Mouse (Mus musculus) forebrain, postnatal 0 days (tissue): Measurements from ENCODE around the gene 1700018B08Rik. TPM values are rescaled to one million over a fixed set of nuclear protein-coding genes. Genes with fewer than 3 reads are reported as not detected.

Experiments used
- ATAC-seq: fragments of 200-750 bp; cut with Nextera tagmentation; 2 replicates; pipeline ENCODE4 v1.8.0; 2017; ENCODE audit warnings: mild to moderate bottlenecking, moderate library complexity
- DNase-seq: peaks from one replicate; pipeline ENCODE4 v3.0.0-alpha.2; 2015
- H3K27ac ChIP-seq: fragments of 300-500 bp; sonication (generic); 2 replicates; pipeline ENCODE4 v1.5.1; 2014; ENCODE audit warnings: low read depth, mild to moderate bottlenecking, antibody characterized with exemption, low read length, moderate library complexity, mixed read lengths
- H3K27me3 ChIP-seq: fragments of 300-500 bp; sonication (generic); 2 replicates; pipeline ENCODE4 v1.6.1; 2014; ENCODE audit warnings: mild to moderate bottlenecking, low read length, mixed read lengths; ENCODE audit not compliant: insufficient read depth
- H3K36me3 ChIP-seq: fragments of 300-500 bp; sonication (generic); 2 replicates; pipeline ENCODE4 v1.6.1; 2014; ENCODE audit warnings: mild to moderate bottlenecking, moderate library complexity; ENCODE audit not compliant: insufficient read depth
- H3K4me1 ChIP-seq: fragments of 300-500 bp; sonication (generic); 2 replicates; pipeline ENCODE4 v1.6.1; 2014; ENCODE audit warnings: antibody characterized with exemption; ENCODE audit not compliant: insufficient read depth
- H3K4me2 ChIP-seq: fragments of 300-500 bp; sonication (generic); 2 replicates; pipeline ENCODE4 v1.6.1; 2014; ENCODE audit warnings: low read depth, mild to moderate bottlenecking, moderate library complexity
- H3K4me3 ChIP-seq: fragments of 300-500 bp; sonication (generic); 2 replicates; pipeline ENCODE4 v1.5.1; 2014; ENCODE audit warnings: low read depth, low read length, mixed read lengths
- H3K9ac ChIP-seq: fragments of 300-500 bp; sonication (generic); 2 replicates; pipeline ENCODE4 v1.6.1; 2014; ENCODE audit warnings: mild to moderate bottlenecking
- H3K9me3 ChIP-seq: fragments of 300-500 bp; sonication (generic); 2 replicates; pipeline ENCODE4 v1.6.1; 2016; ENCODE audit warnings: low read length
- CTCF ChIP-seq: sonication (generic); IDR thresholded peaks from 2 replicates; pipeline ENCODE4 v1.5.1; 2016; ENCODE audit warnings: antibody characterized with exemption, control low read depth, low read depth
- WGBS: fragments of 180-500 bp; shearing (Covaris S2); extraction: QIAGEN DNeasy Blood & Tissue Kit; methylation state at CpG from one replicate; pipeline ENCODE4 v1.1.7; 2014; 5-methylcytosine and 5-hydroxymethylcytosine counted together
- polyA plus RNA-seq: library from polyadenylated mRNA; unstranded; fragments of >200 nt; fragmentation: Nextera tagmentation; extraction: Ambion mirVana; gene quantifications from 2 replicates; pipeline ENCODE4 v1.2.1, GENCODE M21; 2015
- total RNA-seq: library from RNA; depleted of rRNA; stranded (reverse); fragments of >200 nt; gene quantifications from 2 replicates; pipeline ENCODE4 v1.2.3, GENCODE M21; 2014; rRNA removed

Gene 1700018B08Rik
- total RNA-seq, result not detected in 2 replicates
- polyA plus RNA-seq, result not detected in 2 replicates

DNA sequence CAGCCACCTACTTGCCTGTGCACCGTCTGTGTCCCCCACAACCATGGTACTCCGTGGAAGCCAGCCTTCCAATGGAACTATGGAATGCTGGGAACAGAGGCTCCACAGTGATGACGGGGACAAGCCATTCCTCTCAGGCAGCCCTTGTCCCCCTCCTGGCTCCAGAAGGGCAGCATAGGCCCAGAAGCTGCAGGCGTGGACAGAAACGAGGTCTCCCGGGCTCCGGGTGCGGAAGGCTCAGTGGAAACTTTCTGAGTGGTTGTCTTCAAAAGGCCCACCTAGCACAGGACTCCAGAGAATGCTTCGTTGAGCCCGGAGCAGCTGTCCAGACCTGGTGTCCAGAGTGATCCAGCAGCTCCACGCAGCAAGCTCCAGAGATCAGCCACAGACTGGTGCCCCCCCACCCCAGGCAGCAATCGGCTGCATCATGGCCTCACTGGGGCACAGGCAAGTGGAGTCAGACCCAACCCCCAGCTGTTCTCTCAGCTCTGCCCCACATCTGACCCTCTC, at the start of gene 1700018B08Rik:
TSS of gene 1700018B08Rik (minus strand) at position 45 of the 510 bp plus-strand sequence.
- Histone ChIP-seq H3K4me1 (no peaks in the 10 kb centered on the region), H3K27me3 (no peaks in the 10 kb centered on the region), H3K4me3 (no peak within 1 kb of the TSS), H3K9ac (no peak within 1 kb of the TSS), H3K4me2 (no peak within 1 kb of the TSS), H3K9me3 (no peaks in the 10 kb centered on the region), H3K36me3 (peaks cover 3% of the 10 kb centered on the region), H3K27ac (no peak within 1 kb of the TSS)
- DNase-seq, result no peak
- 88% methylated on average over 12 of the region's 12 CpGs for WGBS
- no peak for TF ChIP-seq CTCF
- ATAC-seq, result no peak

DNA sequence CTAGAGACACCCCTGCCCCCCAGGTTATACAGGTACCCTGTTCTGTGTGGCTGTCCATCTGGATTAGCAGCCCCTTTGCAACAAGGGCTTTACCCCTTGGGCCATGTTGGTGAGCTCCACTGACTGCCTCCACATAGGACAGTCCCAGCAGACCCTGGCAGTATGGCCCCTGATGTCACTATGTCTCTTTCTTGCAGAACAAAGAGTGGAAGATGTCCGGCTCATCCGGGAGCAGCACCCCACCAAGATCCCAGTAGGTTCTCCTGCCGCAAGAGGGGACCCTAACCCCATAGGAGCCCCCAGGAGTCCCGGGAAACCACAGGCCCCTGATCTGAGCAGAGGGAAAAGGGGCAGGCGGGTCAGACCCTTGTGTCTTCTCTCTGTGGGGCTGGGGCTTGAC, 49.2 kb upstream of the 1700018B08Rik start:
- H3K4me3 ChIP-seq, result no peak overlapping the region
- no peaks in the 10 kb centered on the region for H3K27me3 ChIP-seq
- no peaks in the 10 kb centered on the region for H3K9me3 ChIP-seq
- no peak overlapping the region for H3K4me2 ChIP-seq
- TF ChIP-seq CTCF, result no peak
- H3K4me1 ChIP-seq, result peaks cover 15% of the 10 kb centered on the region
- peaks cover 39% of the 10 kb centered on the region for H3K36me3 ChIP-seq
- H3K27ac ChIP-seq, result no peak overlapping the region
- ATAC-seq (no peak), DNase-seq (no peak)
- 87% methylated on average over 5 of the region's 5 CpGs for WGBS
- H3K9ac ChIP-seq, result no peak overlapping the region

DNA sequence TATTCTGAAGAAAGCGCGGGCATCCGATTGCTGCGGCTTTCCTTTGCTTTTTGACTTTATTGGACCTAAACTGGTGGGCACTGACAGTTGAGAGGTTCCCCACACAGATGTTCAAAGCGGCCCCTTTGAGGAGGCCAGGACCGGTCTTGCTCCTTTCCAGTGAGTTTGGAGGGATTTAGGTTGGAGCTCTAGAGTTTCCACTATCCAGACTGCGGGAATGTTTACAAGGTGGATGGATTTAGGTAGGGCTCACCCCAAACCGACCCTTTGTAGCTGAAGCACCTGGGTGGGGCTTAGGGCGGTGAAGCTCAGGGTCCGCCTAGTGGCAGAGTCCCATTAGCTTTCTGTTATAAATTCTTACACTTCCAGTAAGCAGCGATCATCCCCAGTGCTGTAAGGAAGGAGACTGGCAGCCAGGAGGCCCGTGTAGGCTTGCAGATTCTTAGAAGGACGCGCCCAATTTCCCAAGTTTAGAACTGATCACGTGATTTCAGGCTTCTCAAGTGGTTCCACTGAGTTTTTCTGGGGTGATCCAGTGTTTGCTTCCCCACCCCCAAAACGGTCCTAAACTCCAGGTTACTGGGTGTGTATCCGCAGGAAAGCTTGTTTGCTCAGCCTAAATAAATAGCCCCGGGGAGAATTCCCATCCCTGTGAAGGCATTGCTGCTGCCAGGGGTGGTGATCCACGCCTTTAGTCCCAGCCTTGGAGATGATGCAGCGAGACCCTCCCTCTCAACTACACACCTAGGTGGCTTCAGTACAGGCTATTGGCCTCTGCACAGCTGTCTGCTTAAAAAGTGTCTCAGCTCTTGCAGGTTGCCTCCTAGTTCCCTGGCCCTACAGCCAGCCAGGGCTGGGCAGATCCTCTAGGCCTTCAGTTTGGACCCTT, 47.3 kb upstream of the 1700018B08Rik start:
- Histone ChIP-seq H3K36me3 (peaks cover 24% of the 10 kb centered on the region), H3K27ac (peak overlapping the region; percentile 87; the same call in 1 of the 2 replicates), H3K9me3 (no peaks in the 10 kb centered on the region), H3K4me1 (peaks cover 15% of the 10 kb centered on the region), H3K27me3 (no peaks in the 10 kb centered on the region), H3K9ac (peak overlapping the region; percentile 89), H3K4me2 (peak overlapping the region; percentile 86), H3K4me3 (peak overlapping the region; percentile 83)
- 16% methylated on average over 20 of the region's 20 CpGs for whole genome bisulfite sequencing
- TF ChIP-seq CTCF, result peak; percentile 58
- ATAC-seq, result 0 out of 2 replicates have a peak, but pooled peaks have one; percentile 10
- DNase-seq, result peak; percentile 57

DNA sequence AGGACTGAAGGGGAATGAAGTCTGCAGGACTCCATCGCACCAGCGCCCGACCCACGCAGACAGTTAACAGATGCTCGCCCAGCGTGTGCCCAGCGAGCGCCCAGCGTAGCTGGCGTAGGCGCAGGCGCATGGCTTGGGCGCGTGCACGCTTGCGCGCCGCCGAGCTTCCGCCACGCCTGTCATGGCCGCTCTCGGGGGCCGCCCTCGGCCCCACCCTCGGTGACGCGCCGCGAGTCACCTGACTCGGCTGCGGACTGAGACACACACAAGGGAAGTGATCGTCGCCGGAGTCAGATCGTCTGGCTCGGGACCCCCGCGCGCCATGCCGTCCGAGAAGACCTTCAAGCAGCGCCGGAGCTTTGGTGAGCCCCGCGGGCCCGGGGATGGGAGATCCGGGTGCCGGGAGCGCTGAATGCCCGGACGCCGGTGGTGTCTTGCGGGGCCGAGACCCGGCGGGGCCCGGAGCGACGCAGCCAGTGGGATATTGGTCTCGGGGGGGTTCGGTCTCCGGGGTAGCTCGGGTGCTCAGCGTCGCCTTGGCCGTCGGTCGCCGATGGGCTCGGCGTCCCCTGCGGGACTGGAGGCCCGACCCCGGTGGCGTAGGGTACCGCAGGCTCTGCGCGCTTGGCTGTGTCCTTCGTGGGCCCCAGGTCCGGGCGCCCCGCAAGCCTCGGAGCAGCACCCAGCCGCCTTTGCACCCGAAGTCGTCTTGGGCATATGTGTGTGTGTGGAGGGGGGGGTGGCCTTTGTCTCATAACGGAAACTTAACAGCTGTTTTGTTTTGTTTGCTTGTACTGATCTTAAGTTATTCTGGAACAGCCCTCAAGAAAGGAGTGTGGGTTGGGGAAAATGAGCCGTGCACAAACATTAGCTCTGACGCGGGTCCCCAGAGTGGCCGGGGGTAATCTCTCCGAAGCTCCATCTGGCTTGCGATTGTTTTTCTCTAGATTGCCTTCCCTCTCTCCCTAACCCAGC, 46.4 kb upstream of the 1700018B08Rik start, which contains the start of gene Map1lc3b:
TSS of gene Map1lc3b (plus strand) at position 159 of the 975 bp plus-strand sequence.
- H3K4me2 ChIP-seq, result peak within 1 kb of the TSS; percentile 86
- peak within 1 kb of the TSS; percentile 87 for H3K27ac ChIP-seq
- no peaks in the 10 kb centered on the region for H3K9me3 ChIP-seq
- 2% methylated on average over 94 of the region's 94 CpGs for WGBS
- peaks cover 17% of the 10 kb centered on the region for H3K36me3 ChIP-seq
- no peaks in the 10 kb centered on the region for H3K27me3 ChIP-seq
- DNase-seq (peak; percentile 99), ATAC-seq (peak; percentile 85)
- H3K9ac ChIP-seq, result peak within 1 kb of the TSS; percentile 89
- TF ChIP-seq CTCF, result no peak
- H3K4me1 ChIP-seq, result peaks cover 18% of the 10 kb centered on the region
- H3K4me3 ChIP-seq, result peak within 1 kb of the TSS; percentile 83

DNA sequence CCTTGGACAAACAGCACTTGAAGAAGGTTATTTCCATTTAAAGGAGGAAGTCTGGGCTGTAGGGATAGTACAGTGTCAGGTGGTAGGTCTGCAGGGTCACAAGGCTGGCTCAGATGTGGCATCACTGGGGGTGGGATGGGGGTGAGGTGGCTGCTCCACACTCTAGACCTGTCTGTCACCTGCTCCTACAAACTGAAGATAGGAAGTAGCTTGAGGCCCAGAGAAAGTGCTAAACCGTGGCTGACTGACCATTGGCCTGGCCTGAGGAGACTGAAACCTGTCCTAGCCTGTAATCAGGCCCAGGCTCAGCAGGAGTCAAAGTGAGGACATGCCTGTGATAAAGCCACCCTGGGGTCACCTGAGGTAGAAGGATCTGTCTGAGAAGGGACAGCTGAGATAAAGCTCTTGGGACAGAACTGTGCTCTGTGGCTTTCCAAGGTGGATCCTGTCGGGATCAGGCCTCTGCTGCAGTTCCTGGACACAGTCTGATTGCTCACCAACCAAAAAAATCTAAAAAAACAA, 45.1 kb upstream of the 1700018B08Rik start:
- Histone ChIP-seq H3K9me3 (no peaks in the 10 kb centered on the region), H3K27me3 (no peaks in the 10 kb centered on the region), H3K4me3 (no peak overlapping the region), H3K4me1 (peaks cover 18% of the 10 kb centered on the region), H3K36me3 (peaks cover 8% of the 10 kb centered on the region; the same call in 1 of the 2 replicates), H3K9ac (no peak overlapping the region), H3K4me2 (peak overlapping the region; percentile 86; the same call in 1 of the 2 replicates), H3K27ac (no peak overlapping the region)
- no peak for TF ChIP-seq CTCF
- 41% methylated on average over 2 of the region's 2 CpGs for WGBS
- ATAC-seq, result no peak
- no peak for DNase-seq

DNA sequence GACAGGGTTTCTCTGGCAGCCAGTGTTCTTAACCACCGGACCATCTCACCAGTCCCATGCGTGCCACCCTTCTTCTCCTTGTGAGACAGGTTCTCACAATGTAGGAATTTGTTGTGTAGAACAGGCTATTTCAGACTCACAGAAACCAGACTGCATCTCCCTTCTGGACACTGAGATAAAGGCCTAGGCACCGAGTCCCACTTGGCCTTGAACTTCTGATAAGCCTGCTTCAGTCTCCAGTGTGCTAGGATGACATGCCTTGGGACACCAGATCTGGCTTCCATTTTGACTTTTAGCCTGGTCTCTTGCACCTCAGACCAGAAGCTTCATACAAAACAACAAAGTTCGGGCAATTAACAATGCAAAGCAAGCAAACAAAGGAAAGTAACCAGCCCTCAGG, 44.6 kb upstream of the 1700018B08Rik start:
- TF ChIP-seq CTCF, result no peak
- ATAC-seq, result no peak
- peaks cover 4% of the 10 kb centered on the region; the same call in 1 of the 2 replicates for H3K36me3 ChIP-seq
- H3K9ac ChIP-seq, result no peak overlapping the region
- H3K27ac ChIP-seq, result no peak overlapping the region
- H3K4me3 ChIP-seq, result no peak overlapping the region
- no peaks in the 10 kb centered on the region for H3K9me3 ChIP-seq
- H3K4me2 ChIP-seq, result no peak overlapping the region
- 93% methylated on average over 4 of the region's 4 CpGs for WGBS
- H3K27me3 ChIP-seq, result no peaks in the 10 kb centered on the region
- DNase-seq, result no peak
- H3K4me1 ChIP-seq, result peaks cover 18% of the 10 kb centered on the region
